Mouse (Mus musculus) limb, embryonic 11.5 days (tissue): ENCODE results near the gene Gpn2. TPM values are rescaled to one million over a fixed set of nuclear protein-coding genes. Genes with fewer than 3 reads are reported as not detected.

Source experiments
- ATAC-seq: fragments of 200-750 bp; cut with Nextera tagmentation; 2 replicates; pipeline ENCODE4 v1.8.0; 2017; ENCODE audit warnings: low read depth; ENCODE audit not compliant: insufficient number of reproducible peaks, low FRiP score, low TSS enrichment
- DNase-seq: peaks from one replicate; pipeline ENCODE4 v3.0.0-alpha.2; 2015; ENCODE audit warnings: low spot score
- H3K27ac ChIP-seq: fragments of 300-500 bp; sonication (generic); replicated peaks from 2 replicates; pipeline ENCODE4 v1.5.1; 2014; ENCODE audit warnings: low read depth, mild to moderate bottlenecking, low read length
- H3K27me3 ChIP-seq: fragments of 300-500 bp; sonication (generic); 2 replicates; pipeline ENCODE4 v1.6.1; 2014; ENCODE audit warnings: mild to moderate bottlenecking, low read length, mixed read lengths; ENCODE audit not compliant: control insufficient read depth, insufficient read depth
- H3K36me3 ChIP-seq: fragments of 300-500 bp; sonication (generic); 2 replicates; pipeline ENCODE4 v1.6.1; 2014; ENCODE audit warnings: mild to moderate bottlenecking, low read length, moderate library complexity, mixed read lengths; ENCODE audit not compliant: control insufficient read depth, insufficient read depth
- H3K4me1 ChIP-seq: fragments of 300-500 bp; sonication (generic); 2 replicates; pipeline ENCODE4 v1.6.1; 2014; ENCODE audit warnings: low read length, mixed read lengths; ENCODE audit not compliant: control insufficient read depth, insufficient read depth
- H3K4me2 ChIP-seq: fragments of 300-500 bp; sonication (generic); 2 replicates; pipeline ENCODE4 v1.6.1; 2014; ENCODE audit warnings: low read depth, mild to moderate bottlenecking, moderate library complexity; ENCODE audit not compliant: severe bottlenecking
- H3K4me3 ChIP-seq: fragments of 300-500 bp; sonication (generic); 2 replicates; pipeline ENCODE4 v1.5.1; 2014; ENCODE audit warnings: low read depth, low read length
- H3K9ac ChIP-seq: fragments of 300-500 bp; sonication (generic); 2 replicates; pipeline ENCODE4 v1.6.1; 2014; ENCODE audit warnings: mild to moderate bottlenecking, low read length
- H3K9me3 ChIP-seq: fragments of 300-500 bp; sonication (generic); 2 replicates; pipeline ENCODE4 v1.6.1; 2016; ENCODE audit warnings: low read length; ENCODE audit not compliant: control insufficient read depth
- WGBS: fragments of 180-500 bp; shearing (Covaris S2); extraction: QIAGEN DNeasy Blood & Tissue Kit; methylation state at CpG from one replicate; pipeline ENCODE4 v1.1.7; 2014; 5-methylcytosine and 5-hydroxymethylcytosine counted together
- polyA plus RNA-seq: library from polyadenylated mRNA; unstranded; fragments of >200 nt; fragmentation: Nextera tagmentation; extraction: Ambion mirVana; gene quantifications from 2 replicates; pipeline ENCODE4 v1.2.1, GENCODE M21; 2014

Gpn2 gene
- polyA plus RNA-seq, 1 experiment from 2014 or later = 26.6 TPM

DNA sequence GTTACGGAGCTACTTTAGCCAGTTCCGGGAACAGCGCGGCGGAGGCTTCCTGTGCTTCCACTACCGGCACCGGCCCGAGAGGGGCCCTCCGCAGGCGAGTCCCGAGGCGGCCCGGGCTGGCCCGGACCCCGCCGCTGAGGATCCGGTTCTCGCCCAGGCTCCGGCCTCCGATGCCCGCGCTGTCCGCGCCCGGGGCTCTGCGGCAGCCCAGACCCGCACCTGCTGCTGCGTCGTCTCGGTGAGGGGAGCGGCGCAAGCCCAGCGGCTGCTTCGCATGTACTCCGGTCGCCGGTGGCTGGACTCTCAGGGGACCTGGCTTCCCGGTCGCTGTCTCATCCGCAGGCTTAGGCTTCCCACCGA lies 9.3 kb upstream of the Gpn2 start:
- H3K27ac ChIP-seq = peak overlapping the region; percentile 73; the same call in 1 of the 2 replicates
- peak; percentile 33; the same call in 1 of the 2 replicates for ATAC-seq
- peaks cover 2% of the 10 kb centered on the region; the same call in 1 of the 2 replicates for H3K4me1 ChIP-seq
- WGBS = 1% methylated on average over 38 of the region's 41 CpGs
- no peaks in the 10 kb centered on the region for H3K9me3 ChIP-seq
- H3K27me3 ChIP-seq = no peaks in the 10 kb centered on the region
- H3K9ac ChIP-seq = peak overlapping the region; percentile 90
- peak overlapping the region; percentile 88 for H3K4me2 ChIP-seq
- peaks cover 3% of the 10 kb centered on the region; the same call in 1 of the 2 replicates for H3K36me3 ChIP-seq
- peak overlapping the region; percentile 100 for H3K4me3 ChIP-seq
- no peak for DNase-seq

DNA sequence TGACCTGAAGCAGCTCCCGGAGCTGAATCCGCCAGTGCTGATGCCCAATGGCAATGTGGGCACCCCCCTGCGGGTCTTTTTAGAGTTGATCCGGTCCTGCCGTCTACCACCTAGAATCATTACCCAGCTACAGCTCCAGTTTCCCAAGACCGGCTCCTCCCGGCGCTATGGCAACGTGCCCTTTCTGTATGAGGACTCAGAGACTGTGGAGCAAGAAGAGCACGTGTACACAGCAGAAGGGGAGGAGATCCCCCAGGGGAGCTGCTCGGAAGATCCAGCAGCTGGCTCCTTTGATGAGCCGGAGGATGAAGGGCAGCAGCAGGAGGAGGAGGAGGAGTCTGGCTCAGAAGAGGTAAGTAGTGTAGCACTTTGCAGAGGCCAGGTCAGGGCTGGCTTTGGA lies 6.2 kb upstream of the Gpn2 start:
- no peak overlapping the region for H3K9ac ChIP-seq

GRCm38 (mm10) chr4:133583690-133584058 lies 488 bp upstream of the Gpn2 start:
- peak overlapping the region; percentile 62; the same call in 1 of the 2 replicates for H3K27ac ChIP-seq
- peak; percentile 6; the same call in 1 of the 2 replicates for ATAC-seq
- 61% methylated on average over 6 of the region's 6 CpGs for WGBS

More for the DNA sequence above, 6.2 kb upstream of the Gpn2 start:
- DNase-seq (no peak), ATAC-seq (no peak)
- no peaks in the 10 kb centered on the region for H3K27me3 ChIP-seq
- no peak overlapping the region for H3K4me2 ChIP-seq
- peaks cover 2% of the 10 kb centered on the region; the same call in 1 of the 2 replicates for H3K4me1 ChIP-seq
- H3K9me3 ChIP-seq = no peaks in the 10 kb centered on the region
- H3K27ac ChIP-seq = no peak overlapping the region
- H3K36me3 ChIP-seq = peaks cover 3% of the 10 kb centered on the region; the same call in 1 of the 2 replicates
- WGBS = 74% methylated on average over 12 of the region's 12 CpGs
- no peak overlapping the region for H3K4me3 ChIP-seq

GRCm38 (mm10) chr4:133592570-133592969 lies 8.4 kb downstream of the Gpn2 start:
- peaks cover 18% of the 10 kb centered on the region; the same call in 1 of the 2 replicates for H3K36me3 ChIP-seq
- DNase-seq = peak; percentile 88
- no peak overlapping the region for H3K4me2 ChIP-seq
- H3K27me3 ChIP-seq = no peaks in the 10 kb centered on the region
- H3K9ac ChIP-seq = no peak overlapping the region
- no peak overlapping the region for H3K4me3 ChIP-seq
- 35% methylated on average over 7 of the region's 7 CpGs for WGBS
- no peak for ATAC-seq
- H3K9me3 ChIP-seq = no peaks in the 10 kb centered on the region
- H3K4me1 ChIP-seq = no peaks in the 10 kb centered on the region
- H3K27ac ChIP-seq = no peak overlapping the region

More at GRCm38 (mm10) chr4:133583690-133584058, 488 bp upstream of the Gpn2 start:
- H3K4me1 ChIP-seq = peaks cover 10% of the 10 kb centered on the region; the same call in 1 of the 2 replicates
- no peak for DNase-seq
- H3K27me3 ChIP-seq = no peaks in the 10 kb centered on the region
- no peaks in the 10 kb centered on the region for H3K9me3 ChIP-seq
- H3K4me3 ChIP-seq = peak overlapping the region; percentile 96
- H3K36me3 ChIP-seq = peaks cover 15% of the 10 kb centered on the region; the same call in 1 of the 2 replicates
- H3K9ac ChIP-seq = peak overlapping the region; percentile 72
- peak overlapping the region; percentile 100 for H3K4me2 ChIP-seq

- Histone ChIP-seq H3K4me3 (no peak overlapping the region), H3K4me2 (no peak overlapping the region), H3K27me3 (peaks cover 11% of the 10 kb centered on the region; the same call in 1 of the 2 replicates), H3K36me3 (peaks cover 5% of the 10 kb centered on the region; the same call in 1 of the 2 replicates), H3K4me1 (peaks cover 6% of the 10 kb centered on the region; the same call in 1 of the 2 replicates), H3K9ac (no peak overlapping the region), H3K27ac (no peak overlapping the region), H3K9me3 (no peaks in the 10 kb centered on the region)
- ATAC-seq (no peak), DNase-seq (no peak)
- 71% methylated on average over 7 of the region's 7 CpGs for WGBS
Measured at GRCm38 (mm10) chr4:133595538-133595937, 11.4 kb downstream of the Gpn2 start.

DNA sequence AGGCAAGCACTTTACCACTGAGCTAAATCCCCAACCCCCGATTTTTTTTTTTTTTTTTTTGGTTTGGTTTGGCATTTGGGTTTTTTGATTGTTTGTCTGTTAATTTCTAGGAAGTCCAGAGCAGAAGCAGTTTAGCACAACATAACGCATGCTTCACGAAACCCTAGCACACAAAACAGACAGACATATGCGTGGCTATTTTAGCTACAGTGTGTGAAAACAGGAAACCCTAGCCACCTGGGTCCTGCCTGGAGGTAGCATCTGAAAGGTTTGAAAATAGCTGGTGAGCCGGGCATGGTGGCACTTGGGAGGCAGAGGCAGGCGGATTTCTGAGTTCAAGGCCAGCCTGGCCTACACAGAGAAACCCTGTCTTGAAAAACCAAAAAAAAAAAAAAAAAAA lies 11.9 kb downstream of the Gpn2 start:
- no peak for DNase-seq
- Histone ChIP-seq H3K36me3 (peaks cover 5% of the 10 kb centered on the region; the same call in 1 of the 2 replicates), H3K27me3 (peaks cover 12% of the 10 kb centered on the region; the same call in 1 of the 2 replicates)

GRCm38 (mm10) chr4:133598616-133599015 lies 14.5 kb downstream of the Gpn2 start:
- Histone ChIP-seq H3K9ac (no peak overlapping the region), H3K9me3 (no peaks in the 10 kb centered on the region), H3K36me3 (no peaks in the 10 kb centered on the region), H3K4me1 (peaks cover 9% of the 10 kb centered on the region; the same call in 1 of the 2 replicates), H3K27ac (no peak overlapping the region), H3K4me2 (no peak overlapping the region), H3K4me3 (no peak overlapping the region), H3K27me3 (peaks cover 28% of the 10 kb centered on the region)
- WGBS = 48% methylated on average over 4 of the region's 4 CpGs
- no peak for DNase-seq
- no peak for ATAC-seq

More for the DNA sequence above, 11.9 kb downstream of the Gpn2 start:
- ATAC-seq = no peak
- no peak overlapping the region for H3K9ac ChIP-seq
- no peaks in the 10 kb centered on the region for H3K9me3 ChIP-seq
- H3K4me1 ChIP-seq = peaks cover 6% of the 10 kb centered on the region; the same call in 1 of the 2 replicates
- WGBS = 87% methylated on average over 6 of the region's 6 CpGs
- H3K4me3 ChIP-seq = no peak overlapping the region
- H3K4me2 ChIP-seq = no peak overlapping the region
- H3K27ac ChIP-seq = no peak overlapping the region

DNA sequence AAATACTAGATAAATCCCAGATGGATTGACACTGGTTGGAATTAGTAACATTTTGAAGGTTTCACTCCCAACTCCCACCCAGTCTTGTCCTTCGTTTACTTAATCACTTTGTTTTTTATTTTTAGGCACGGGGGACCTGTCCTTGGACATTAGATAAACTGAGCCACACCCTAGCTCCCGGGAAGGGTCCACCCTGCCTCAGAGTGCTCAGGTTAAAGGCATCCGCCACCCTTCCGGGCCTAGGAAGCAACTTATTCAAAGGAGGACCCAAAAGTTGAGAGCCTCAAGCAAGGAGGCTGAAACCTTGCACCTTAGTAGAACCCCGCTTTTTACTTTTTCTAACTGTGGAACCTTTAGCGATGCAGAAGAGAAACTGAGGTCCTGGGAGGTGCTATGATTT lies 15.0 kb downstream of the Gpn2 start:
- Histone ChIP-seq H3K4me1 (peaks cover 9% of the 10 kb centered on the region; the same call in 1 of the 2 replicates), H3K36me3 (0 out of 2 replicates have a peak, but pooled peaks cover 2% of the 10 kb centered on the region), H3K9me3 (no peaks in the 10 kb centered on the region), H3K4me2 (peak overlapping the region; percentile 66), H3K4me3 (peak overlapping the region; percentile 48), H3K27ac (no peak overlapping the region), H3K27me3 (peaks cover 28% of the 10 kb centered on the region), H3K9ac (peak overlapping the region; percentile 49; the same call in 1 of the 2 replicates)
- 25% methylated on average over 7 of the region's 7 CpGs for WGBS
- ATAC-seq (no peak), DNase-seq (no peak)
